ENCODE assay signal across 8 mouse cellular contexts in genomic region chr12:101083076-101083838, GRCm38 (mm10). TPM values are rescaled to one million over a fixed set of nuclear protein-coding genes. Genes with fewer than 3 reads are reported as not detected.
DNase-seq lines count a peak whose midpoint lies in the region; ATAC-seq and TF ChIP-seq lines count a peak whose summit lies in the region.

Gene Ppp4r3a, minus strand, starts transcription at chr12:101083702.

- under 1% methylated on average over 90 of the region's 90 CpGs for WGBS in heart, embryonic 12.5 days
- WGBS in kidney, postnatal 0 days = under 1% methylated on average over 87 of the region's 90 CpGs
- under 1% methylated on average over 84 of the region's 90 CpGs for WGBS in liver, embryonic 11.5 days
- under 1% methylated on average over 90 of the region's 90 CpGs for whole genome bisulfite sequencing in stomach, embryonic 14.5 days

- DNase-seq in CD4-positive helper T cell, adult 2 months (ENCODE audit: low read depth, low spot score) = peak; percentile 95
- peak; percentile 91 for DNase-seq in brain, embryonic 18.5 days (ENCODE audit: low read depth, low spot score)
- DNase-seq in kidney, postnatal 0 days (ENCODE audit: low spot score) = peak; percentile 96
- peak; percentile 96 for DNase-seq in liver, embryonic 11.5 days (ENCODE audit: low spot score)
- peak; percentile 92 for DNase-seq in naive thymus-derived CD4-positive, alpha-beta T cell, adult 2 months (ENCODE audit: low read depth)

- H3K9ac ChIP-seq in heart, embryonic 12.5 days = peak within 1 kb of the TSS; percentile 96
- H3K9ac ChIP-seq in kidney, postnatal 0 days (ENCODE audit: low read depth, low read length) = peak within 1 kb of the TSS; percentile 92
- peak within 1 kb of the TSS; percentile 99 for H3K9ac ChIP-seq in liver, embryonic 11.5 days (ENCODE audit: low read depth, low read length)
- H3K9ac ChIP-seq in stomach, embryonic 14.5 days (replicated peaks; ENCODE audit: low read depth, low read length) = peak within 1 kb of the TSS; percentile 99

- peak within 1 kb of the TSS; percentile 99 for H3K27ac ChIP-seq in heart, embryonic 12.5 days (ENCODE audit: poor library complexity, severe bottlenecking)
- peak within 1 kb of the TSS; percentile 93 for H3K27ac ChIP-seq in kidney, postnatal 0 days
- H3K27ac ChIP-seq in liver, embryonic 11.5 days (ENCODE audit: low read depth, low read length) = peak within 1 kb of the TSS; percentile 98
- H3K27ac ChIP-seq in stomach, embryonic 14.5 days (ENCODE audit: low read length) = peak within 1 kb of the TSS; percentile 99

- peak; percentile 94 for ATAC-seq in erythroid progenitor cell, adult 5-6 weeks (replicated peaks; ENCODE audit: low FRiP score, poor library complexity, severe bottlenecking)
- ATAC-seq in heart, embryonic 12.5 days (ENCODE audit: insufficient number of reproducible peaks, low FRiP score) = peak; percentile 96
- ATAC-seq in kidney, postnatal 0 days (replicated peaks; ENCODE audit: low FRiP score, low read depth) = peak; percentile 98
- ATAC-seq in liver, embryonic 11.5 days (replicated peaks; ENCODE audit: low FRiP score) = peak; percentile 94
- ATAC-seq in stomach, embryonic 14.5 days (ENCODE audit: insufficient number of reproducible peaks, insufficient read depth, low FRiP score, low read depth) = peak; percentile 97

- peak within 1 kb of the TSS; percentile 99 for H3K4me2 ChIP-seq in heart, embryonic 12.5 days
- peak within 1 kb of the TSS; percentile 84 for H3K4me2 ChIP-seq in kidney, postnatal 0 days (ENCODE audit: low read length)
- peak within 1 kb of the TSS; percentile 94 for H3K4me2 ChIP-seq in liver, embryonic 11.5 days
- peak within 1 kb of the TSS; percentile 98 for H3K4me2 ChIP-seq in stomach, embryonic 14.5 days (replicated peaks; ENCODE audit: low read depth, low read length)

- H3K9me3 ChIP-seq in heart, embryonic 12.5 days (replicated peaks) = no peaks in the 10 kb centered on the region
- H3K9me3 ChIP-seq in kidney, postnatal 0 days (replicated peaks; ENCODE audit: low read length) = no peaks in the 10 kb centered on the region
- no peaks in the 10 kb centered on the region for H3K9me3 ChIP-seq in liver, embryonic 11.5 days (ENCODE audit: control insufficient read depth, low read length)
- H3K9me3 ChIP-seq in stomach, embryonic 14.5 days (ENCODE audit: control insufficient read depth, low read depth, low read length) = no peaks in the 10 kb centered on the region

- H3K4me3 ChIP-seq in heart, embryonic 12.5 days = peak within 1 kb of the TSS; percentile 79
- peak within 1 kb of the TSS; percentile 99 for H3K4me3 ChIP-seq in kidney, postnatal 0 days (replicated peaks; ENCODE audit: low read depth, low read length)
- peak within 1 kb of the TSS; percentile 100 for H3K4me3 ChIP-seq in liver, embryonic 11.5 days (ENCODE audit: low read depth, low read length)
- H3K4me3 ChIP-seq in stomach, embryonic 14.5 days (ENCODE audit: low read depth, low read length) = peak within 1 kb of the TSS; percentile 99

- peaks cover 23% of the 10 kb centered on the region for H3K4me1 ChIP-seq in heart, embryonic 12.5 days (replicated peaks)
- peaks cover 4% of the 10 kb centered on the region; the same call in 1 of the 2 replicates for H3K4me1 ChIP-seq in kidney, postnatal 0 days (replicated peaks; ENCODE audit: insufficient read depth, low read length)
- H3K4me1 ChIP-seq in liver, embryonic 11.5 days (replicated peaks; ENCODE audit: control insufficient read depth, insufficient read depth, low read length) = peaks cover 16% of the 10 kb centered on the region; the same call in 1 of the 2 replicates
- H3K4me1 ChIP-seq in stomach, embryonic 14.5 days (ENCODE audit: control insufficient read depth, insufficient read depth, low read length) = peaks cover 13% of the 10 kb centered on the region; the same call in 1 of the 2 replicates

- peaks cover 10% of the 10 kb centered on the region for H3K36me3 ChIP-seq in heart, embryonic 12.5 days
- H3K36me3 ChIP-seq in kidney, postnatal 0 days (ENCODE audit: insufficient read depth, low read length) = no peaks in the 10 kb centered on the region
- H3K36me3 ChIP-seq in liver, embryonic 11.5 days (ENCODE audit: control insufficient read depth, insufficient read depth, low read length) = 0 out of 2 replicates have a peak, but pooled peaks cover 3% of the 10 kb centered on the region
- no peaks in the 10 kb centered on the region; the same call in 1 of the 2 replicates for H3K36me3 ChIP-seq in stomach, embryonic 14.5 days (ENCODE audit: control insufficient read depth, insufficient read depth, low read length)

- no peaks in the 10 kb centered on the region for H3K27me3 ChIP-seq in heart, embryonic 12.5 days (replicated peaks)
- no peaks in the 10 kb centered on the region for H3K27me3 ChIP-seq in kidney, postnatal 0 days (ENCODE audit: insufficient read depth, low read length)
- H3K27me3 ChIP-seq in liver, embryonic 11.5 days (replicated peaks; ENCODE audit: control insufficient read depth, insufficient read depth, low read length) = no peaks in the 10 kb centered on the region
- H3K27me3 ChIP-seq in stomach, embryonic 14.5 days (ENCODE audit: control insufficient read depth, insufficient read depth, low read length) = no peaks in the 10 kb centered on the region

- TF ChIP-seq CTCF in kidney, postnatal 0 days (IDR thresholded peaks at IDR 0.05; ENCODE audit: low read depth) = no peak

RNA-seq across cellular contexts. Expression of gene Ppp4r3a, which starts in this region (rescaled TPM):
- 111 and 134 TPM in 2 replicates for total RNA-seq in erythroid progenitor cell, adult 5-6 weeks (2015; ENCODE audit: low replicate concordance)
- total RNA-seq in erythroid progenitor cell, adult 5-6 weeks (2017; ENCODE audit: low replicate concordance) = 135 and 202 TPM in 2 replicates
- polyA plus RNA-seq in heart, embryonic 12.5 days (2016; fragmentation: Nextera tagmentation; extraction: Ambion mirVana) = 49.1 and 51.3 TPM in 2 replicates
- polyA plus RNA-seq in kidney, postnatal 0 days (2015; fragmentation: Nextera tagmentation; extraction: Ambion mirVana) = 27.7 and 31.1 TPM in 2 replicates
- 53.4 and 54.4 TPM in 2 replicates for polyA plus RNA-seq in liver, embryonic 11.5 days (2014; fragmentation: Nextera tagmentation; extraction: Ambion mirVana)
- polyA plus RNA-seq in stomach, embryonic 14.5 days (2014; fragmentation: Nextera tagmentation; extraction: Ambion mirVana) = 45.2 and 49.1 TPM in 2 replicates

Comparison
In these comparisons a context has a peak if more than half of its experiments do, and no peak if none do; other contexts are left out.
1. Peak in every context shown above with its lines: DNase-seq, ATAC-seq, H3K4me3 ChIP-seq and H3K27ac ChIP-seq.